Mouse (Mus musculus): ENCODE measurements around the gene Taf4. TPM values are rescaled to one million over a fixed set of nuclear protein-coding genes. Genes with fewer than 3 reads are reported as not detected.

Gene Taf4
- total and polyA plus RNA-seq, 3 experiments: 6.3 to 21.8 TPM; not detected in 1

DNA sequence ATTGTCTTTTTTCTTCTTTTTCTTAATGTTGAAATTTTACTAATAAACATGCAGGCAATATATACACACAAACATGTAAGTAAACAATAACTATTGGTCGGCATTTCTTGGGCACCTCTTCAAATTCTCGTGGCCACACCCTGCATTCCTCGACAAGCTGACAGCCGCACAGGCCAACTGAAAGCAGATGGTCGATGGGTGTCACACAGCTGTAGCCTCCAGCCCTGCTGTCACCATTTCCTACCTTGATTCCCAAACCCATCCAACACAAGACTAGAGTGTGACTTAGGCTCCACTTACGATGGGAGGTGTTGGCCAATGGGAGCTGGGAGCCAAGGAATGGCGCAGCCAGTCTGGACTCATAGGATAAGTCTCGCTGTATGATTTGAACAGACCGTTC is 25.2 kb upstream of the Taf4 start:
- TF ChIP-seq GATA1 (IDR thresholded peaks at IDR 0.05; ENCODE audit: low read depth, low read length) (no peak), ELF1 (IDR thresholded peaks at IDR 0.05; ENCODE audit: low read depth, low read length) (no peak), SMC3 (IDR thresholded peaks at IDR 0.05; ENCODE audit: low read depth, low read length) (no peak), SIN3A (IDR thresholded peaks at IDR 0.05; ENCODE audit: low read length) (no peak), JUND (IDR thresholded peaks at IDR 0.05; ENCODE audit: low read depth, low read length) (no peak), ZNF384 (IDR thresholded peaks at IDR 0.05; ENCODE audit: low read depth, low read length) (no peak), NRF1 (IDR thresholded peaks at IDR 0.05; ENCODE audit: insufficient read depth, low read depth, low read length, poor library complexity, severe bottlenecking) (no peak), MAFK (IDR thresholded peaks at IDR 0.05; ENCODE audit: borderline replicate concordance, low read depth, low read length) (no peak), RCOR1 (IDR thresholded peaks at IDR 0.05; ENCODE audit: low read depth, low read length) (no peak), MYB (IDR thresholded peaks at IDR 0.05; ENCODE audit: low read depth, low read length) (no peak), CHD2 (IDR thresholded peaks at IDR 0.05; ENCODE audit: low read length) (no peak), MEF2A (IDR thresholded peaks at IDR 0.05; ENCODE audit: extremely low read depth, insufficient replicate concordance, low read depth, low read length, poor library complexity, severe bottlenecking) (no peak)

DNA sequence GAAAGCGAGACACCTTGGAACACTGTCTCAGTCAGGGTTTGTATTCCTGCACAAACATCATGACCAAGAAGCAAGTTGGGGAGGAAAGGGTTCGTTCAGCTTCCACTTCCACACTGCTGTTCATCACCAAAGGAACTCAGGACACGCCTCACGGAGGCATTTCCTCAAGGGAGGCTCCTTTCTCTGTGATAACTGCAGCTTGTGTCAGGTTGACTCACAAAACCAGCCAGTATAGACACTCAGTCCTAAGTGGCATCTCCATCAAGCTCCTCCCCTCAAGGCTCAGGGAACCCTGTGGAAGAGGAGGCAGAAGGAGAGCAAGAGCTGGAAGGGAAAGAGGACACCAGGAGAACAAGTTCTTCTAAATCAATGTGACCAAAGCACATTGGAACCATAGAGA is 22.0 kb upstream of the Taf4 start:
- no peaks in the 10 kb centered on the region for H3K79me2 ChIP-seq (ENCODE audit: control insufficient read depth, insufficient read depth, low read length, poor library complexity)
- peaks cover 0 to 3% of the 10 kb centered on the region in 2 experiments; a peak in 1 of 4 replicates for H3K4me1 ChIP-seq (ENCODE audit: control insufficient read depth in 1 of 2, insufficient read depth in 2 of 2, low read length in 2 of 2)
- TF ChIP-seq CHD2 (IDR thresholded peaks at IDR 0.05; ENCODE audit: low read length) (no peak), GABPA (IDR thresholded peaks at IDR 0.05; ENCODE audit: low read depth, low read length) (no peak), TAL1 (IDR thresholded peaks at IDR 0.05; ENCODE audit: low read length) (no peak), MYC (IDR thresholded peaks at IDR 0.05; ENCODE audit: low read depth, low read length) (no peak), BHLHE40 (IDR thresholded peaks at IDR 0.05; ENCODE audit: borderline replicate concordance, low read depth, low read length) (no peak), MAX (IDR thresholded peaks at IDR 0.05; ENCODE audit: low read length) (no peak), RAD21 (IDR thresholded peaks at IDR 0.05; ENCODE audit: low read depth, low read length) (no peak), MAZ (IDR thresholded peaks at IDR 0.05; ENCODE audit: low read depth, low read length) (no peak), SMC3 (IDR thresholded peaks at IDR 0.05; ENCODE audit: low read depth, low read length) (no peak), ETS1 (IDR thresholded peaks at IDR 0.05; ENCODE audit: low read depth, low read length) (no peak), E2F4 (IDR thresholded peaks at IDR 0.05; ENCODE audit: borderline replicate concordance, low read depth, low read length) (no peak), TCF12 (IDR thresholded peaks at IDR 0.05; ENCODE audit: low read depth, low read length) (no peak), KAT2A (conservative IDR thresholded peaks at IDR 0.05; ENCODE audit: low read depth, low read length) (no peak)
- DNase-seq (ENCODE audit: low read depth, low spot score): no peak
- H3K27ac ChIP-seq (ENCODE audit: control insufficient read depth, low read depth, low read length): no peak overlapping the region
- no peaks in the 10 kb centered on the region for H3K9me3 ChIP-seq (replicated peaks; ENCODE audit: insufficient read depth, low read length)
- no peaks in the 10 kb centered on the region; a peak in 1 of 4 replicates for H3K36me3 ChIP-seq (ENCODE audit: control insufficient read depth in 1 of 2, insufficient read depth in 2 of 2, low read length in 2 of 2)
- no peak overlapping the region for H3K4me3 ChIP-seq (ENCODE audit: control insufficient read depth in 1 of 2, insufficient read depth in 1 of 2, low read depth in 2 of 2, low read length in 2 of 2)
- peaks cover 10 to 11% of the 10 kb centered on the region in 2 experiments for H3K27me3 ChIP-seq (ENCODE audit: control insufficient read depth in 1 of 2, insufficient read depth in 2 of 2, low read length in 2 of 2)
- no peak overlapping the region for H3K9ac ChIP-seq (ENCODE audit: control insufficient read depth, low read depth, low read length, poor library complexity, severe bottlenecking)

More for the DNA sequence above, 25.2 kb upstream of the Taf4 start:
- Histone ChIP-seq H3K36me3 (ENCODE audit: control insufficient read depth in 1 of 2, insufficient read depth in 2 of 2, low read length in 2 of 2) (no peaks in the 10 kb centered on the region; a peak in 1 of 4 replicates), H3K27me3 (ENCODE audit: control insufficient read depth in 1 of 2, insufficient read depth in 2 of 2, low read length in 2 of 2) (peaks cover 10 to 14% of the 10 kb centered on the region in 2 experiments), H3K79me2 (ENCODE audit: control insufficient read depth, insufficient read depth, low read length, poor library complexity) (no peaks in the 10 kb centered on the region), H3K27ac (ENCODE audit: control insufficient read depth, low read depth, low read length) (no peak overlapping the region), H3K4me3 (ENCODE audit: control insufficient read depth in 1 of 2, insufficient read depth in 1 of 2, low read depth in 2 of 2, low read length in 2 of 2) (no peak overlapping the region), H3K9ac (ENCODE audit: control insufficient read depth, low read depth, low read length, poor library complexity, severe bottlenecking) (no peak overlapping the region), H3K9me3 (replicated peaks; ENCODE audit: insufficient read depth, low read length) (no peaks in the 10 kb centered on the region), H3K4me1 (ENCODE audit: control insufficient read depth in 1 of 2, insufficient read depth in 2 of 2, low read length in 2 of 2) (peaks cover 0 to 3% of the 10 kb centered on the region in 2 experiments; a peak in 1 of 4 replicates)
- DNase-seq (ENCODE audit: low read depth, low spot score): no peak
